Mouse (Mus musculus) midbrain, embryonic 15.5 days (tissue): ENCODE data around the gene Dusp14. TPM values are rescaled to one million over a fixed set of nuclear protein-coding genes. Genes with fewer than 3 reads are reported as not detected.
A peak's percentile ranks its signal among the peaks of the same experiment; 100 is the strongest.

Experiments used
- ATAC-seq: fragments of 200-750 bp; cut with Nextera tagmentation; replicated peaks from 2 replicates; pipeline ENCODE4 v1.8.0; 2017; ENCODE audit warnings: moderate TSS enrichment
- H3K27ac ChIP-seq: fragments of 300-500 bp; sonication (generic); 2 replicates; pipeline ENCODE4 v1.5.1; 2015; ENCODE audit warnings: mild to moderate bottlenecking, inconsistent platforms
- H3K27me3 ChIP-seq: fragments of 300-500 bp; sonication (generic); replicated peaks from 2 replicates; pipeline ENCODE4 v1.6.1; 2015; ENCODE audit warnings: inconsistent platforms
- H3K36me3 ChIP-seq: fragments of 300-500 bp; sonication (generic); replicated peaks from 2 replicates; pipeline ENCODE4 v1.6.1; 2015; ENCODE audit warnings: inconsistent platforms
- H3K4me1 ChIP-seq: fragments of 300-500 bp; sonication (generic); 2 replicates; pipeline ENCODE4 v1.6.1; 2015; ENCODE audit warnings: inconsistent platforms
- H3K4me2 ChIP-seq: fragments of 300-500 bp; sonication (generic); 2 replicates; pipeline ENCODE4 v1.6.1; 2015; ENCODE audit warnings: inconsistent platforms, mild to moderate bottlenecking, moderate library complexity
- H3K4me3 ChIP-seq: fragments of 300-500 bp; sonication (generic); 2 replicates; pipeline ENCODE4 v1.5.1; 2015; ENCODE audit warnings: mild to moderate bottlenecking, inconsistent platforms
- H3K9ac ChIP-seq: fragments of 300-500 bp; sonication (generic); 2 replicates; pipeline ENCODE4 v1.6.1; 2015; ENCODE audit warnings: mild to moderate bottlenecking, inconsistent platforms
- H3K9me3 ChIP-seq: fragments of 300-500 bp; sonication (generic); 2 replicates; pipeline ENCODE4 v1.6.1; 2016; ENCODE audit warnings: inconsistent platforms
- WGBS: fragments of 180-500 bp; shearing (Covaris S2); methylation state at CpG from one replicate; pipeline ENCODE4 v1.1.7; 2015; ENCODE audit warnings: mixed read lengths; 5-methylcytosine and 5-hydroxymethylcytosine counted together
- polyA plus RNA-seq: library from polyadenylated mRNA; unstranded; fragments of >200 nt; fragmentation: Nextera tagmentation; extraction: Ambion mirVana; gene quantifications from 2 replicates; pipeline ENCODE4 v1.2.1, GENCODE M21; 2015

Gene Dusp14
- polyA plus RNA-seq, 1 experiment from 2014 or later = 11.0 TPM

DNA sequence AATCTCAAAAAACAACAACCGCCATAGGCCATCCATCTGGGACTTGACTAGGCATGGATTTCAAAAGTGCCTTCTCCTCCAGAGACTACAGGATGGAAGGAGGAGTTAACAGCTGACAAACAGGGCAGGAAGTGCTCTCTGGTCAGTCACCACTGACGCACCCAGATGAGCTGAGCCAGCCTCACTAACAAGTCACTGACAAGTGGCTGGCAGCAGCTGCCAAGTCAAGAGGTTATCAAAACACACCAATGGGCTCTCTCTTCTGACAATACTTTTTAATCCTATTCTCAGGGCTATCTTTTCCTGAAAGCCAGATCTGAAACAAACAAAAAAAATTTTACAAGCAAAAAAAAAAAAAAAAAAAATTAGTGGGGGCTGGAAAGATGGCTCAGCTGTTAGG, 6.3 kb downstream of the Dusp14 start:
- no peak overlapping the region for H3K4me3 ChIP-seq
- ATAC-seq = no peak
- H3K27me3 ChIP-seq = peaks cover 10% of the 10 kb centered on the region
- 56% methylated on average over 2 of the region's 2 CpGs for WGBS
- H3K27ac ChIP-seq = no peak overlapping the region
- no peaks in the 10 kb centered on the region for H3K36me3 ChIP-seq
- no peak overlapping the region for H3K4me2 ChIP-seq
- no peaks in the 10 kb centered on the region for H3K9me3 ChIP-seq
- no peak overlapping the region for H3K9ac ChIP-seq
- peaks cover 18% of the 10 kb centered on the region for H3K4me1 ChIP-seq

DNA sequence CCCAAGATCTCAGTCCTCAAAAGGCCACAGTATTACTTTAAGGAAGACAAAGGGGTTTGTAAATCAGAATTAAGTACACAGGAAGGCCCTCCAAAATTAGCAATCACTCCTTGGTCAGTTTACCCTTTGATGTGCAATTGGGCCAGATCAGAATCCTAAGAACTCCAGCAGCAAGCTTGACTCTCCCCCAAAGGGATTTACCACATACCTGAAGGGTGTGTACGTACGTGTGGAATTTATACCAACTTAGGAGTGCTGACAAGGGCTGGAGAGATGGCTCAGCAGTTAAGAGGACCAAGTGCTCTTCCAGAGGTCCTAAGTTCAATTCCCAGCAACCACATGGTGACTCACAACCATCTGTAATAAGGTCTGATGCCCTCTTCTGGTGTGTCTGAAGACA, 7.2 kb downstream of the Dusp14 start:
- no peaks in the 10 kb centered on the region for H3K9me3 ChIP-seq

DNA sequence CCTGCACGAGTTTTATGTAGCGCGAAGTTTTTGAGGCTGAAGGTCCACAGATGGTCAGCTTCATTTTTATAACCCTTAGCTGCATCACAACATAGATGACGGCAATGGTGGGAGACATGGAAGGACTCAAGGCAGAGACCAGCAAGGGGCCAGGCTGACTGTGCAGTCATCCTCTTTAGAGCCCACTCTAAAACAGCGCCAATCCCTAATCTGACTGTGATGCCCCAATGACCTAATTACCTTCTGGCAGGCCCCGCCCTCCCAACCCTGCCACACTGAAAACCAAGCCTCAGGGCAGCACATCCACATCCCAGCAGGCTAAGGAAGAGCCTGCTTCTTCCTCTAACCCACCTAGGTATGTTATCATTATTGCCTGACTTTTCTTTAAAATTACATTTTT, 8.4 kb downstream of the Dusp14 start:
- Histone ChIP-seq H3K9me3 (no peaks in the 10 kb centered on the region), H3K36me3 (no peaks in the 10 kb centered on the region), H3K27me3 (no peaks in the 10 kb centered on the region), H3K4me1 (no peaks in the 10 kb centered on the region), H3K9ac (no peak overlapping the region), H3K4me2 (no peak overlapping the region), H3K27ac (no peak overlapping the region), H3K4me3 (no peak overlapping the region)
- 85% methylated on average over 6 of the region's 6 CpGs for WGBS
- no peak for ATAC-seq

More for the DNA sequence above, 7.2 kb downstream of the Dusp14 start:
- 89% methylated on average over 2 of the region's 2 CpGs for WGBS
- Histone ChIP-seq H3K4me2 (no peak overlapping the region), H3K4me3 (no peak overlapping the region), H3K9ac (no peak overlapping the region), H3K4me1 (peaks cover 9% of the 10 kb centered on the region), H3K36me3 (no peaks in the 10 kb centered on the region), H3K27ac (no peak overlapping the region), H3K27me3 (peaks cover 4% of the 10 kb centered on the region)
- no peak for ATAC-seq

DNA sequence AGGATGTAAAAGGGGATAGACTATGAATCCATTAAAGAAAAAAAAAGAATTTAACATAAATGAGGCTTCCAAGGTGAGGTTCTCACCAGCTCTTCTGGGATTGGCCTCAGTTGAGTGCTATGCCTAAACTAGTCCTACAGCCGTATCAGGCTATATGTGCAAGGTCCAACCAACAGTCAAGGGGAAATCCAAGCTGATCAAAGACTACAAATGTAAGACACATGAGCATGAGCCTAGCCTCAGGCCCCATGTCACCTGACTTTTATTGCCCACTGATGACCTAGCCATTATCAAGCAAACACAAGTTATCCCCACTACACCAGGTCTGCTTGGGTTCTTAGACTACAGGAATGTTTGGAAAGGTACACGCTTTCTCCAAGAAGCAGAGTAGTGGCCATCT, 9.3 kb downstream of the Dusp14 start:
- no peak for ATAC-seq
- H3K9me3 ChIP-seq = no peaks in the 10 kb centered on the region
- H3K27me3 ChIP-seq = no peaks in the 10 kb centered on the region
- no peaks in the 10 kb centered on the region for H3K4me1 ChIP-seq
- no peak overlapping the region for H3K4me3 ChIP-seq
- WGBS = 96% methylated on average over 2 of the region's 2 CpGs
- H3K9ac ChIP-seq = no peak overlapping the region
- H3K4me2 ChIP-seq = no peak overlapping the region
- no peaks in the 10 kb centered on the region for H3K36me3 ChIP-seq
- H3K27ac ChIP-seq = no peak overlapping the region

DNA sequence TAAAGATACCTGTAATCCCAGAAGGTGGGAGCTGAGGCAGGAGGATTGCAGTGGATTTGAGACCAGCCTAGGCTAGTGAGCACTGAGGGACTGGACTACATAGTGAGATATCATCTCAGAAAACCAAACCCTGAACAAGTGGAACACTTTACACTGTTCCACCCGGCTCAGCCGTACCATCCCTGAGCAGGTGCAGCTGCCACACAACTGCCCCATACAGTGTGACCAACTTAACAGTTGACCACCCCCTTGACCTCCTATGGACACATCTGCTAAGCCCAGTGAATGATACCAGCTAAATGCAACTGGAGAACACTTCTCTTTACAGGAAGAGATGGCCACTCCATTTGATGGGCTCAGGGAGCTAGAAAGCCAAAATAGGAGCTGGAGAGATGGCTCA, 11.6 kb downstream of the Dusp14 start:
- no peak for ATAC-seq
- no peaks in the 10 kb centered on the region for H3K27me3 ChIP-seq
- no peaks in the 10 kb centered on the region for H3K36me3 ChIP-seq
- H3K4me3 ChIP-seq = no peak overlapping the region
- peaks cover 5% of the 10 kb centered on the region for H3K4me1 ChIP-seq
- H3K9me3 ChIP-seq = no peaks in the 10 kb centered on the region
- no peak overlapping the region for H3K27ac ChIP-seq
- 97% methylated on average over 2 of the region's 2 CpGs for WGBS
- H3K4me2 ChIP-seq = no peak overlapping the region
- no peak overlapping the region for H3K9ac ChIP-seq

DNA sequence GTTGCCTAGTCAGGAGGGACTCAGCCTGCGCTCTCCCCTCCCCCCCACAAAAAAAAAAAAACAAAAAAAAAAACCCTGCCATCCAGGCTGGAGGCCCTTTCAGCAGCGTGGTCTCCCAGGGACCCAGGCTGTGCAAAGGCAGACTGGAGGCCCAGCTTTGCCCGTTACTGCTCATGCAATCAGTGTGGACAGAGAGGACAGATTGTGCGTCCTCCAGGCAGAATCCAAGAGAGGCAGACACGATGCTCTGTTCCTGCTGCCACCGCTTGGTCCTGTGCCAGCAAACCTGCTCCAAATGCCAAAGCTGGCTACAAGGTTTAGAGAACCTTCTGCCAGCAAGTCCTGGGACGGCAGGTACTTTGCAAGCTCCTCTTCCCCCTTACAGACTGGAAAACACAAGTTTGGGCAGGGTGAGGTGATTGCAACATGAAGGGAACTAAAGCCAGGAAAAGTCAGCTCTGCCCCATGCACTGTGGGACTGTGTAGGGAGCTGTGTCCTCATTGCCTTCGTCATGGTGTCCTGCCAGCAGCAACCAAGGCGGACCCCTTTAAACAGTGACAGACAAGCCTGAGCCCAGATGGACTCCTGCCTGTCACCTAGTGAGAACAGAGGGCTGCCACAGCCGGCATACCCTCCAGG, 15.4 kb downstream of the Dusp14 start:
- Histone ChIP-seq H3K9me3 (no peaks in the 10 kb centered on the region), H3K27ac (no peak overlapping the region), H3K27me3 (no peaks in the 10 kb centered on the region), H3K4me2 (no peak overlapping the region), H3K4me1 (peaks cover 5% of the 10 kb centered on the region), H3K4me3 (no peak overlapping the region), H3K9ac (no peak overlapping the region), H3K36me3 (no peaks in the 10 kb centered on the region)
- 45% methylated on average over 10 of the region's 10 CpGs for WGBS
- peak; percentile 39; the same call in 1 of the 2 replicates for ATAC-seq

DNA sequence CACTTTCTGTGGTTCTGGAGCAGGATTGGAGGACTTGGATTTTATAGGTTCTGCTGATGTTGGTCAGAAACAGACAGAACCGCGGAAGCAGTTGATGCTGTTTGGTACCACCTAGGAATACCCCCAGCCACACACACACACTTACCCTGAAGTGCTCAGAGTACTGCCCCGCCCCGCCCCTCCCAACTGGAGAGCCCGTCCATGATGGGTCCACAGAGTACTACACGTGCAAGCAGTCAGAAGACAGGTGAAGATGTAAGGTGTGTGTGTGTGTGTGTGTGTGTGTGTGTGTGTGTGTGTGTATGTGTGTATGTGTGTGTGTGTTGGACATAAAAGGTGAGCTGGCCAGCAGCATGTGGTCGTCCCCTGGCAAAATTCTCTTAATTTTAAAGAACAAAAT, 16.0 kb downstream of the Dusp14 start:
- no peak overlapping the region for H3K27ac ChIP-seq
- no peak overlapping the region for H3K4me2 ChIP-seq
- H3K9me3 ChIP-seq = no peaks in the 10 kb centered on the region
- no peak overlapping the region for H3K9ac ChIP-seq
- H3K4me1 ChIP-seq = peaks cover 8% of the 10 kb centered on the region
- no peaks in the 10 kb centered on the region for H3K36me3 ChIP-seq
- H3K27me3 ChIP-seq = no peaks in the 10 kb centered on the region
- ATAC-seq = no peak
- WGBS = 91% methylated on average over 7 of the region's 7 CpGs
- H3K4me3 ChIP-seq = no peak overlapping the region

DNA sequence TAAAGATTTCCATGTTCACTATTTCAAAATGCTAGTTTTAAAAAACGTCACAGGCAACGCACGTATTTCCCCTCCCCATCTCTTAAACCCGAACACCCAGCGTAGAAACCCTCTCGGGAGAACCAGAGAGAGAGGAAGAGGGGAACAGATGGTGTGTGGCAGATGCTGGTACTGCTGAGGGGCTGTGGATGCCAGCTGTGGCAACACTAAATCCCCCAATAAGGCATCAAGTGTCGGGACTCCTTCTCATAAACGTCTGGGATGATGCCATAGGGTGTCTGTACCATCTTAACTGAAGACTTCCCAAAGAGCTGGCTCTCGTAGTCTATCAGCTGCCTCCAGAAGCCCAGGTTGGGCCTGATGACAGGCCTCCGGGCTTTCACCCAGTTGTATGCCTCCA, 20.6 kb downstream of the Dusp14 start:
- Histone ChIP-seq H3K4me1 (peaks cover 18% of the 10 kb centered on the region), H3K36me3 (no peaks in the 10 kb centered on the region), H3K4me3 (no peak overlapping the region), H3K27ac (peak overlapping the region; percentile 48; the same call in 1 of the 2 replicates), H3K9me3 (no peaks in the 10 kb centered on the region), H3K27me3 (no peaks in the 10 kb centered on the region), H3K4me2 (no peak overlapping the region), H3K9ac (no peak overlapping the region)
- WGBS = 45% methylated on average over 10 of the region's 10 CpGs
- no peak for ATAC-seq

DNA sequence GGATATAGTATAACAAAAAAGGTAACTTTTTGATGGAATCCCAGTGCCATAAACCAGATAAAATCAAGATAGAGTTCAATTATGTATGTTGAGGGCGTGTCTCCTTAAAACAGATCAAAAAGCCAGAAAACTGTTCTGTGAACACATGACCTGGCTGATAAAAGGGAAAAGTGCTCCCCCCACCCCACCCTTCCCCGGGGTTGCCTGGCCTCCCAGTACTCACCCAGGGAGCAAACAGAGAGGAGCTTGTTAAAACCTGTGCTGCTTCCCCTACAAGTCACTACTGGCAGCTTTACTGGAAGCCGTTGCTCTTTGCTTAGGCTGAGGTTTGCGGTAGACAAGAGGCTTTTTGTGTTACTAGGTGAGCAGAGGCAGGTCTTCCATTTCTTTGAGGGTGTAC, 21.8 kb downstream of the Dusp14 start:
- Histone ChIP-seq H3K9me3 (no peaks in the 10 kb centered on the region), H3K4me1 (peaks cover 29% of the 10 kb centered on the region), H3K27me3 (no peaks in the 10 kb centered on the region), H3K4me2 (no peak overlapping the region), H3K27ac (no peak overlapping the region), H3K36me3 (no peaks in the 10 kb centered on the region), H3K9ac (no peak overlapping the region), H3K4me3 (no peak overlapping the region)
- 61% methylated on average over 4 of the region's 4 CpGs for WGBS
- no peak for ATAC-seq

DNA sequence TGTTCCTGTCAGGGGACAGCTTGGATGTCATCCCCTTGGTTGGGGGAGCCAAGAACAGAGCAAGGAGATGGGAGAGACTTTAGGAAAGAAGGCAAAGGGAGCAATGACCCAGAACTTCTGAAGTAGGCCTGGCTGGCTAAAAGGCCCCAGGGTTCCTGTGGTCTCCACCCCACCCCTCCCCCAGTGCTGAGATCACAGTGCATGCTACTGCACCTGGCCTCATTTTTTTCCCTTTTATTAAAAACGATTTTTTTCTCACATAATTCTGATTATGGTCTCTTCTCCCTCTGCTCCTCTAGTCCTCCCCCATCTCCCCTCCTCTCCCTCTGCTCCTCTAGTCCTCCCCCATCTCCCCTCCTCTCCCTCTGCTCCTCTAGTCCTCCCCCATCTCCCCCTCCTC, 24.1 kb downstream of the Dusp14 start:
- no peak overlapping the region for H3K27ac ChIP-seq
- no peaks in the 10 kb centered on the region for H3K9me3 ChIP-seq
- H3K4me2 ChIP-seq = no peak overlapping the region
- H3K9ac ChIP-seq = no peak overlapping the region
- no peak overlapping the region for H3K4me3 ChIP-seq
- peaks cover 29% of the 10 kb centered on the region for H3K4me1 ChIP-seq
- no peaks in the 10 kb centered on the region for H3K27me3 ChIP-seq
- H3K36me3 ChIP-seq = peaks cover 12% of the 10 kb centered on the region; the same call in 1 of the 2 replicates
- ATAC-seq = no peak
- WGBS = 60% methylated on average over 1 of the region's 1 CpGs

DNA sequence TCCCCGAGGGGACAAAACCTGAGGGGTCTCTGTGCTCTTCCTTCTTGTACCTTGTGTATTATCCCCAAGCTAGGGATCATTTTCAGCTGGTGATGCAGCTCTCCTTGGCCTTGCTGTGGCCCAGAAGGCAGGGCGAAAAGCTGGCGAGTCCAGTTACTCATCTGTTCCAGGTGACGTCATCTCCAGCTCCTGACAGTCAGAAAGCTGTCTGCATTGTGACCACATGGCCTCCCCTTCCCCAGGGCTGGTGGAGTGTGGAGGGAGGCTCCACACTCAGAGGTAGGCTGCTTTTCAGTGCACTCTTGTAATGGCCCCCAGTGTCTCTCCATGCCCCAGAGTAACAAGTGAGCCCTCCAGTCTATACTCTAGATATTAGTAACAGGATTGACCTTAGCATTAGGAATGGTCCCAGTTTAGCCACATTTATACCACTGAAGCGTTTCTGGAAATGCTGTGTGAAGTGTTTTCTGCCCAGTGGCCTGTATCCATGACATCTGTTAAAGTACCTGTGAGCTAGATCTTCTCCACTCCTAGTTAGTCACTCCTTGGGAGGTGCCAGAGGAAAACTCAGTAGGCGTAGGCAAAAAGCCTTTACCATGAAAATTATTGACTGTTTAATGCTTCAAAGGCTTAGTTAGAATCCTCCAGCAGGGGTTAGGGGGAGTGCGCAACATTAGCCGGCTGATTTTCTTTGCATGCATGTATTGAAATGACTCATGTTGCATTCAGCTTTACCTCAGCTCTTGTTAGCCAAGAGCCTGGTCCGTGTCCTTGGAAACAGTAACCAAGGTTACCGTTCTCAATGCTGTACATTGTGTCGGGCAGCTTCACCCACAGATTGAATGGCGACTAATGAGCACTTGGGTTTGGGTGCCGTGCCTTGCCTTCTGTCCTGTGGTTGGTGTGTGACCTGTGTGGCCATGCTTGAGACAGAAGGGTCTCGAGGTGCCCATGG, 26.0 kb downstream of the Dusp14 start:
- Histone ChIP-seq H3K36me3 (peaks cover 21% of the 10 kb centered on the region; the same call in 1 of the 2 replicates), H3K4me3 (no peak overlapping the region), H3K4me2 (peak overlapping the region; percentile 28; the same call in 1 of the 2 replicates), H3K27me3 (no peaks in the 10 kb centered on the region), H3K4me1 (peaks cover 25% of the 10 kb centered on the region), H3K9me3 (no peaks in the 10 kb centered on the region), H3K9ac (no peak overlapping the region), H3K27ac (peak overlapping the region; percentile 76)
- 15% methylated on average over 14 of the region's 14 CpGs for WGBS
- ATAC-seq = peak; percentile 89

DNA sequence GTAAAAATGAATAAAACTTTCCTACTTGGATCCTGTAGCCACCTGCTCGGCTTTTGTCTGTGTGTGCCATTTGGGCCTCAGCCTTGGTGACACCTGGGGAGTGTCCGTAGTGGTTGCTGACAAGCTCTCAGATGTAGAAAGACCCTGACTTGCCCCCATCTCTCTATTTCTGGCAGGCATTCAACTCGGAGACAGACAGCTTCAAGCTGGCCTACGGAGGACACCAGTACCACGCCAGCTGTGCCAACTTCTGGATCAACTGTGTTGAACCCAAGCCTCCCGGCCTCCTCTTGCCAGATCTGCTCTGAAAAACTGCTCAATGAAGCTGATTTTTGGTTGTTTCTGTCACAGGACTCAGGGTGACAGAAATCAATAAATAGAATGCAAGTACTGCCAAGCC, 28.4 kb downstream of the Dusp14 start:
- H3K4me1 ChIP-seq = peaks cover 20% of the 10 kb centered on the region
- H3K4me3 ChIP-seq = no peak overlapping the region
- no peaks in the 10 kb centered on the region for H3K9me3 ChIP-seq
- H3K4me2 ChIP-seq = no peak overlapping the region
- no peak overlapping the region for H3K27ac ChIP-seq
- peaks cover 30% of the 10 kb centered on the region; the same call in 1 of the 2 replicates for H3K36me3 ChIP-seq
- ATAC-seq = no peak
- H3K9ac ChIP-seq = no peak overlapping the region
- no peaks in the 10 kb centered on the region for H3K27me3 ChIP-seq
- 81% methylated on average over 6 of the region's 6 CpGs for WGBS
